Mouse (Mus musculus) liver, embryonic 16.5 days (tissue): Measurements from ENCODE around the gene Kri1. TPM values are rescaled to one million over a fixed set of nuclear protein-coding genes. Genes with fewer than 3 reads are reported as not detected.

Source experiments
- ATAC-seq: fragments of 200-750 bp; cut with Nextera tagmentation; 2 replicates; pipeline ENCODE4 v1.8.0; 2017; ENCODE audit warnings: low read depth, mild to moderate bottlenecking, moderate number of reproducible peaks, moderate library complexity
- H3K27ac ChIP-seq: fragments of 300-500 bp; sonication (generic); 2 replicates; pipeline ENCODE4 v1.5.1; 2014; ENCODE audit warnings: mild to moderate bottlenecking, low read length
- H3K27me3 ChIP-seq: fragments of 300-500 bp; sonication (generic); 2 replicates; pipeline ENCODE4 v1.6.1; 2014; ENCODE audit warnings: low read depth, low read length, mixed read lengths; ENCODE audit not compliant: control insufficient read depth, insufficient read depth
- H3K36me3 ChIP-seq: fragments of 300-500 bp; sonication (generic); 2 replicates; pipeline ENCODE4 v1.6.1; 2014; ENCODE audit warnings: mild to moderate bottlenecking; ENCODE audit not compliant: control insufficient read depth, insufficient read depth
- H3K4me1 ChIP-seq: fragments of 300-500 bp; sonication (generic); 2 replicates; pipeline ENCODE4 v1.6.1; 2014; ENCODE audit warnings: low read depth, low read length, mixed read lengths; ENCODE audit not compliant: control insufficient read depth
- H3K4me2 ChIP-seq: fragments of 300-500 bp; sonication (generic); 2 replicates; pipeline ENCODE4 v1.6.1; 2014; ENCODE audit warnings: low read depth, low read length, mixed read lengths
- H3K4me3 ChIP-seq: fragments of 300-500 bp; sonication (generic); 2 replicates; pipeline ENCODE4 v1.5.1; 2014; ENCODE audit warnings: low read depth, mild to moderate bottlenecking, low read length
- H3K9ac ChIP-seq: fragments of 300-500 bp; sonication (generic); 2 replicates; pipeline ENCODE4 v1.6.1; 2014; ENCODE audit warnings: low read depth, low read length
- H3K9me3 ChIP-seq: fragments of 300-500 bp; sonication (generic); replicated peaks from 2 replicates; pipeline ENCODE4 v1.6.1; 2016; ENCODE audit warnings: low read length; ENCODE audit not compliant: control insufficient read depth
- WGBS: fragments of 180-500 bp; shearing (Covaris S2); extraction: QIAGEN DNeasy Blood & Tissue Kit; methylation state at CpG from one replicate; pipeline ENCODE4 v1.1.7; 2014; ENCODE audit not compliant: insufficient replicate concordance; 5-methylcytosine and 5-hydroxymethylcytosine counted together
- polyA plus RNA-seq: library from polyadenylated mRNA; unstranded; fragments of >200 nt; fragmentation: Nextera tagmentation; extraction: Ambion mirVana; gene quantifications from 2 replicates; pipeline ENCODE4 v1.2.1, GENCODE M21; 2015

The Kri1 gene
- polyA plus RNA-seq = 5.5 and 8.1 TPM in 2 replicates

DNA sequence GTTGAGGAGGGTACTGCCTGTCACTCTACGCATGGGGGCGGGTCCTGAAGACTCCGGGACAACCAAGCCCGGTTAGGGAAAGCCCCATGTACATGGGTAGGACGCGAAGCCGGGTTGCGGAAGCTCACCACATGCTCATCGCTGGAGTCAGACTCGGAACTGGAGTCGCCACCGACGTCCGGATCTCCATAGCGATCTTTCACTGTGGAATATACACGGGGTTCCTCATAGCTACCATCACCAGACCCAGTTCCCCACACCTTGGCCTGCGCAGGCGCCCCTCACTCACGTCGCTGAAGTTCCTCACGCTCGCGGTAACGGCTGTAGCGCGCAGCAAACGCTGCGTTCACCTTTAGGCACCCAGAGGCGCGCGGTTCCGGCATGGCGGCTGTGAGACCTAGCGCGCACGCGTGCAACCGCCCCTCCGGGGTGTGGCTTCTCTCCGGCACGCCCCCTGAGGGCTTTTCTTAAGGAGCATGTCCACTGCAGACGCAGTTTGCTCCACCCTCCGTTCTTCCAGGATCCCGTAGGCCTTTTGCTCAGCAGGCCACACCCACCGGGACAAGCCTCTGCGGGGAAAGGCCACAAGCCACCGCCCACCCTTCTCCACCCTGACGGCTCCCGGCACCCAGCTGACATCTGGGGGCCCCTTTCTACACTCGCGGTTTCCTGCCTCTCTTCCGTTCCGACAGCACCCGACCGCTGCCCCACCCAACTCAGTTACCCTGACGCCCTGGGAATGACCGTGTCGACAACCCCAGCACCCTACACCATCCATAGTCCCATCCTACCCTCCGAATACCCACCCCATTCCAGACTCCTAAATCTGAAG, at the start of gene Kri1:
Gene Kri1 (minus strand): TSS at position 399 of the 832 bp plus-strand sequence.
- Histone ChIP-seq H3K4me2 (peak within 1 kb of the TSS; percentile 88), H3K27ac (peak within 1 kb of the TSS; percentile 94), H3K36me3 (peaks cover 28% of the 10 kb centered on the region), H3K9me3 (no peaks in the 10 kb centered on the region), H3K27me3 (no peaks in the 10 kb centered on the region), H3K4me1 (peaks cover 32% of the 10 kb centered on the region), H3K4me3 (peak within 1 kb of the TSS; percentile 77), H3K9ac (peak within 1 kb of the TSS; percentile 88)
- whole genome bisulfite sequencing = under 1% methylated on average over 59 of the region's 59 CpGs
- ATAC-seq = peak; percentile 69

DNA sequence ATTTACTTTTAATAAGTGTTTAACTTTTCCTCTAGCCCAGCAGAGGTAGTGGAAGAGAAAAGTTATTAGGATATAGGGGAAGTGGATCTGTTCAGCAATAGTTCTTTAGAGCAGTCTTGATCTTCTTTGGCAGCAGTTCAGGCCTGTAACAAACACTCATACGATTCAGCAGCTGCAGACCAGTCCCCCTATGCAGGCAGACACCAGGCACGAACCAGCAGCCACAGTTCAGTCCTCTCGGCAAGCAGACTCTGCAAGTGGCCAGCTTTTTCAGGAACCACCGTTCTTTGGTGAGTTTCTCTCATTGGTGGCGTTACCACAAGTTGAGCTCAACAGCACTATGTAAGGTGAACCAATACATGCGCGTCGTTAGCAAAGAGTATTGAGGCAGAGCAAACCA, 48.7 kb upstream of the Kri1 start:
- Histone ChIP-seq H3K27ac (no peak overlapping the region), H3K27me3 (no peaks in the 10 kb centered on the region), H3K4me1 (peaks cover 10% of the 10 kb centered on the region), H3K4me2 (no peak overlapping the region), H3K36me3 (no peaks in the 10 kb centered on the region), H3K9me3 (no peaks in the 10 kb centered on the region), H3K4me3 (no peak overlapping the region), H3K9ac (no peak overlapping the region)
- no peak for ATAC-seq
- WGBS = 76% methylated on average over 8 of the region's 8 CpGs

DNA sequence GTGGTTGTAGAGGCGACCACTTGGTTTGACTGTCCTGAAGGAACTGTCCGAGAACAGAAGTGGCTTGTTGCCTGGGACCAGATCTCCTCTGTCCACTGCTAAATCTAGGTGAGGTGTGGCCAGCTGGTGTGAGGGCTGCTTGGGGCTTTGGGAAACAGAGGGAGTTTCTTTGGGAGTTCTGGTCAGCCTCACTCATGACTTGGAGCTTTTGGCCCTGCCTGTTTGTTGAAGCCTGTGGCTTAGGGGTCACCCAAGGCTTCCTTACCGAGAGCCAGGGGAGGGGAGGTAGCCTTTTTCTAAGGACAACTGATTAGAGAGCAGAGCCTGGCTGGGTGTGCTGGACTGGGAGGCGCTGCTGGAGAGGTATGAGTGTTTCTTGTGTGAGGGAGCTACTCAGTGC, 47.6 kb upstream of the Kri1 start:
- no peak for ATAC-seq
- H3K27ac ChIP-seq = no peak overlapping the region
- H3K36me3 ChIP-seq = no peaks in the 10 kb centered on the region
- peaks cover 11% of the 10 kb centered on the region for H3K4me1 ChIP-seq
- H3K27me3 ChIP-seq = no peaks in the 10 kb centered on the region
- H3K4me2 ChIP-seq = no peak overlapping the region
- H3K9me3 ChIP-seq = no peaks in the 10 kb centered on the region
- no peak overlapping the region for H3K4me3 ChIP-seq
- WGBS = 68% methylated on average over 4 of the region's 4 CpGs
- no peak overlapping the region for H3K9ac ChIP-seq

DNA sequence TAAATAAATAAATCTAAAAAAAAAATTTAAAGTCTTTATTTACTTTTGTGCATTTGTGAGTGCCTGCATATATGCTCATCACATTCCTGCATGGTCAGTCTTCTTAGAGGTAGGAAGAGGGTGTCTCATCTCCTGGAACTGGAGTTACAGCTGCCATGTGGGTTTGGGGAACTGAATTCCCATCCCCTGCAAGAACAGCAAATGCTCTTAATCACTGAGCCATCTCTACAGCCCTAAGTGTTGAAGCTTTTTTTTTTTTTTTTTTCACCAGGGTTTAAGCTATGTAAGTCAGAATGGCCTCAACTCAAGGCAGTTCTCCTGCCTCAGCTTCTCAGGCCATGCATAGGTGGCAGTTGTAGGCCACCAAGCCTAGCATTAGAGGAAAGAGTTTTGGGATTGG, 47.0 kb upstream of the Kri1 start:
- H3K4me3 ChIP-seq = no peak overlapping the region
- no peaks in the 10 kb centered on the region for H3K27me3 ChIP-seq
- H3K4me2 ChIP-seq = no peak overlapping the region
- no peaks in the 10 kb centered on the region for H3K9me3 ChIP-seq
- H3K36me3 ChIP-seq = no peaks in the 10 kb centered on the region
- peaks cover 11% of the 10 kb centered on the region for H3K4me1 ChIP-seq
- no peak overlapping the region for H3K9ac ChIP-seq
- H3K27ac ChIP-seq = no peak overlapping the region
- no peak for ATAC-seq

DNA sequence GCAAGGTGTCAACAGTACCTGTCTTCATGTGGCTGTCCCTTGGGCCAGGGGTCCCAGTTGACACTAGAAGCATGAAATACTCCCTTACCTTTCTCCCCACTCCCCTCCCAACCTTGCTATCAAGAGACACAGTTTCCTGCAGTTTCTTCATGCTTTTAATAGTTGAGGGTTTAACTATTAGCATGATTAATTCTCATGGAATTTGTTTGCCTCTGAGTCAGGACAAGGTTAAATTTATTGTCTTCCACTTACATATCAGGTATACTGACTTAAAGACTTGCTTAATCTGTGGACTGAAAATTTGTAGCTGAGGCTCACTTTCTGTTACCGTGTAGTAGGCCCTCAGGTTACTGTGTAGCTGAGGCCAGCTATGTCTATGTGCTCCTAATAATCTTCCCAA, 45.8 kb upstream of the Kri1 start:
- Histone ChIP-seq H3K9ac (no peak overlapping the region), H3K9me3 (no peaks in the 10 kb centered on the region), H3K4me2 (no peak overlapping the region), H3K27me3 (no peaks in the 10 kb centered on the region), H3K4me1 (peaks cover 11% of the 10 kb centered on the region), H3K27ac (no peak overlapping the region), H3K36me3 (no peaks in the 10 kb centered on the region), H3K4me3 (no peak overlapping the region)
- no peak for ATAC-seq
- 78% methylated on average over 1 of the region's 1 CpGs for WGBS

DNA sequence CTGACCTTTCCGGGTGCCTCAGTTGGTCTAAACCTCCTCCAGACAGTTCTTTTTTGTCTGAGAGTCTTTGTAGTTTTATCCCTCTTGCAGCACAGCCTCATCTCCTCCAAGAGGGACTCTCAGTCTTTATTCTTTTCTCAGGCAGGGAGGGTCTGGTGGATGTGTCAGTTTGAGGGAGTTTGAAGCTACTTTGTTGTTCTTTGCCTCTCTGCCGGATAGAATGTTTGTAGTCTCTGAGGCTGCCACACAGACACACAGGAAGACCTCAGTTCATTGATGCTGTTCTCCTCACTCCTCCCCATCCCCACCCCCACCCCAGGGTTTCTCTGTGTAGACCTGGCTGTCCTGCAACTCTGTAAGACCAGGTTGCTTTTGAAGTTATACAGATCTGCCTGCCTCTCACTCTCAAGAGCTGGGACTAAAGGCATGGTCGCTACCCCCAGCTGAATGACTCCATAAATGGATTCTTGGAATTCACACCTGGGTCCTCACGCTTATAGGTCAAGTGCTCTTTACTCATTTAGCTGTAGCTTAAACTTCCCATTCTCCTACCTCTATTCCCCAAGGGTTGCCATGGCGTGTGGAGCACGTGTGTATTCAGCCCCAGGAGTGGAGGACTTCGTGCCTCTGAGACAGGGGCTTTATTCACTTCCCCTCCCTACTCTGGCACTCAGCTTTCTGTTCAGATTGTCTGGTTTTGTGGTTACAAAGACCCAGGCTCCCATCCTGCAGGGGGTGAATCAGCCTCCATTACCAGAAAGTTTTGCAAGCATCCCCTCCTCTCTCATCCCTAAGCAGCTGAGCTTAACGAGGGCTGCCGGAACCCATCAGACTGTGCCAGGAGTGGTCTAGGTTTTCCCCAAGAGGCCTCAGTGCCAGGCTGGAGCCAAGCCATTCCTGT, 44.6 kb upstream of the Kri1 start:
- H3K4me2 ChIP-seq = no peak overlapping the region
- peaks cover 11% of the 10 kb centered on the region for H3K4me1 ChIP-seq
- WGBS = 34% methylated on average over 9 of the region's 9 CpGs
- H3K27ac ChIP-seq = no peak overlapping the region
- ATAC-seq = no peak
- no peaks in the 10 kb centered on the region for H3K36me3 ChIP-seq
- H3K9ac ChIP-seq = no peak overlapping the region
- no peak overlapping the region for H3K4me3 ChIP-seq
- H3K27me3 ChIP-seq = no peaks in the 10 kb centered on the region
- H3K9me3 ChIP-seq = no peaks in the 10 kb centered on the region

DNA sequence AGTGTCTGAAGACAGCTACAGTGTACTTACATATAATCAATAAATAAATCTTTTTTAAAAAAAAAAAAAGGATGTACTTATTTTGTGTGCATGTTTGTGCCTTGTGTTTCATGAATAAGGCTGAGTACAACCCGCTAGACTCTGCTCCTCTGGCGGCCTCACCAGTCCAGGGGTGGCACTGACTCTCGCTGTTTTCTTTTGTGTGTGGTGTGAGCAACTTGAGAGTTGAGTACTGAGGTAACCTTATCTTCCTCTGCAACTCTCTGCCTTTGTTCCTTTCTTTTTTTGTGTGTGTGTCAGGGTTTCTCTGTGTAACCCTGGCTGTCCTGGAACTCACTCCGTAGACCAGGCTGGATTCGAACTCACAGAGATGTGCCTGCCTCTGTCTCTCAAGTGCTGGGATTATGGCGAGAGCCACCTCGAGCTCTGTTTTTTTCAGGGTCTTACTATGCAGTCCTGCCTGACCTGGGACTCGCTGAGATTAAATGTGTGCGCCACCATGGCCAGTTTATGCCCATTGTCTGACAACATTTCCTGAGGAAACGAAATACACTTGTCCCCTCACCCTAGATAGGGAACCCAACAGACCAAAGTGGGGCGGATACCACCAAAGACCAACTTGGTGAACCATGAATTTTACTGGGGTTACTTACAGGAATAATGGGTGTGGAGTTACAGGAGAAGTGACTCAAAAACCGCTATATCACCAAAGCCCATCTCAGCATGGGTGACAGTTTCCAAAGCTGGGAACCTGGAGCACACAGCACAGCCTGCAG, 43.8 kb upstream of the Kri1 start:
- Histone ChIP-seq H3K4me2 (no peak overlapping the region), H3K9me3 (no peaks in the 10 kb centered on the region), H3K36me3 (no peaks in the 10 kb centered on the region), H3K27me3 (no peaks in the 10 kb centered on the region), H3K9ac (no peak overlapping the region), H3K27ac (no peak overlapping the region), H3K4me1 (peaks cover 15% of the 10 kb centered on the region), H3K4me3 (no peak overlapping the region)
- ATAC-seq = no peak
- 41% methylated on average over 12 of the region's 12 CpGs for WGBS

DNA sequence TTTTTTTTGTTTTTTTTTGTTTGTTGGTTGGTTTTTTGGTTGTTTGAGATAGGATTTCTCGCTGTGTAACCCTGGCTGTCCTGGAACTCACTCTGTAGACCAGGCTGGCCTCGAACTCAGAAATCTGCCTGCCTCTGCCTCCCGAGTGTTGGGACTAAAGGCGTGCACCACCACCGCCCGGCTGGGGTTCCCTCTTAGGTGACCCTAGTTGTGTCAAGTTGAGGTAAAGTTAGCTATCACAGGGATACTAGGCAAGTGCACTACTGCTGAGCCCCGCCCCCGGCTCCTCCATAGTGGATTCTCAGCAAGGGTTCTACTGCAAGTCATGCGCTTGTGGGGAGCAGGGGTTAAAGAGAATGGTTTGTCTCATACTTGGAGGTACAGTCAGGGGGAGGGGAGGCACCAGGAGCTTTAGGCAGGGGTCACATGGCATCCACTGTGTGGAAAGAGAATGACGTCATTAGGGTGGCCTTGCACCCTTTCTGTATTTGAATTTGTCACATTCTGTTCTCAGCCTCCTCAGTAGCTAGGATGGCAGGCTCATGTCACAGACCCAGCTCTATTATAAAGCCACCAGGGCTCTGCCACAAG, 42.0 kb upstream of the Kri1 start:
- ATAC-seq = no peak
- H3K9me3 ChIP-seq = no peaks in the 10 kb centered on the region
- no peak overlapping the region for H3K9ac ChIP-seq
- no peaks in the 10 kb centered on the region for H3K27me3 ChIP-seq
- no peak overlapping the region for H3K27ac ChIP-seq
- H3K36me3 ChIP-seq = no peaks in the 10 kb centered on the region
- H3K4me1 ChIP-seq = peaks cover 15% of the 10 kb centered on the region
- 76% methylated on average over 10 of the region's 10 CpGs for WGBS
- H3K4me3 ChIP-seq = no peak overlapping the region
- no peak overlapping the region for H3K4me2 ChIP-seq
